Mouse (Mus musculus) heart, adult 11 months (tissue): ENCODE measurements at regions not wholly inside any gene's neighbourhood (a gene's known extent, or its start where the extent isn't known, plus 50 kb on each side); places are given as distances from the start of the nearest gene placed in this dataset.
A peak's percentile ranks its signal among the peaks of the same experiment; 100 is the strongest.
"Not testable (repeated sequence)": the region's sequence is repeated elsewhere in the genome, so short reads cannot be mapped to it uniquely, and the experiment has no call there.

Experiments used
- DNase-seq: peaks from one replicate; pipeline ENCODE4 v3.0.0; 2022

GRCm38 (mm10) chr8:15670722-15671121, 624.8 kb upstream of the BB014433 start:
- no peak for DNase-seq

- DNase-seq, result no peak
These were observed 624.4 kb upstream of the BB014433 start for GRCm38 (mm10) chr8:15670298-15670697.

- peak; percentile 16 for DNase-seq
These were observed 623.6 kb upstream of the BB014433 start for GRCm38 (mm10) chr8:15669515-15669914.

- no peak for DNase-seq
These were observed 614.7 kb upstream of the BB014433 start for GRCm38 (mm10) chr8:15660602-15661001.

GRCm38 (mm10) chr8:15634769-15635366, 589.0 kb upstream of the BB014433 start:
- DNase-seq, result peak; percentile 68

GRCm38 (mm10) chr8:15628584-15628983, 582.7 kb upstream of the BB014433 start:
- DNase-seq, result no peak

GRCm38 (mm10) chr8:15623602-15624392, 577.9 kb upstream of the BB014433 start:
- not testable (repeated sequence) for DNase-seq

GRCm38 (mm10) chr8:15610217-15610616, 564.3 kb upstream of the BB014433 start:
- DNase-seq, result no peak

GRCm38 (mm10) chr8:15607598-15608215, 561.8 kb upstream of the BB014433 start:
- no peak for DNase-seq

- DNase-seq, result no peak
These were observed 555.7 kb upstream of the BB014433 start for GRCm38 (mm10) chr8:15601531-15601930.

- no peak for DNase-seq
These were observed 547.2 kb upstream of the BB014433 start for GRCm38 (mm10) chr8:15593106-15593505.

GRCm38 (mm10) chr8:15583782-15584181, 537.9 kb upstream of the BB014433 start:
- DNase-seq, result no peak

- DNase-seq, result no peak
These were observed 524.2 kb upstream of the BB014433 start for GRCm38 (mm10) chr8:15570091-15570490.

- DNase-seq, result no peak
These were observed 521.9 kb upstream of the BB014433 start for GRCm38 (mm10) chr8:15567742-15568141.

GRCm38 (mm10) chr8:15562310-15563296, 516.7 kb upstream of the BB014433 start:
- DNase-seq, result no peak

GRCm38 (mm10) chr8:15532027-15532426, 486.1 kb upstream of the BB014433 start:
- no peak for DNase-seq

- no peak for DNase-seq
These were observed 479.6 kb upstream of the BB014433 start for GRCm38 (mm10) chr8:15525461-15525860.

GRCm38 (mm10) chr8:15519896-15520295, 474.0 kb upstream of the BB014433 start:
- peak; percentile 98 for DNase-seq

GRCm38 (mm10) chr8:15500973-15501372, 455.1 kb upstream of the BB014433 start:
- DNase-seq, result no peak

- DNase-seq, result peak; percentile 73
These were observed 451.7 kb upstream of the BB014433 start for GRCm38 (mm10) chr8:15497566-15497965.

GRCm38 (mm10) chr8:15496248-15496647, 450.4 kb upstream of the BB014433 start:
- DNase-seq, result peak; percentile 52

GRCm38 (mm10) chr8:15490774-15491173, 444.9 kb upstream of the BB014433 start:
- DNase-seq, result no peak

GRCm38 (mm10) chr8:15487579-15487978, 441.7 kb upstream of the BB014433 start:
- no peak for DNase-seq
